Mouse (Mus musculus) heart, adult 2 months (tissue): Measurements from ENCODE around the gene Cers2. TPM values are rescaled to one million over a fixed set of nuclear protein-coding genes. Genes with fewer than 3 reads are reported as not detected.
A peak's percentile ranks its signal among the peaks of the same experiment; 100 is the strongest.

ENCODE experiments used
- DNase-seq, 2 experiments: peaks; one replicate each; pipeline ENCODE4 v3.0.0; 2021
- H3K27ac ChIP-seq: fragments of 200-600 bp; 2 replicates; pipeline ENCODE4 v1.8.1; 2022
- H3K27me3 ChIP-seq: fragments of 200-500 bp; 2 replicates; pipeline ENCODE4 v1.6.1; 2012; ENCODE audit warnings: mild to moderate bottlenecking, low read length, inconsistent platforms, mixed read lengths; ENCODE audit not compliant: control insufficient read depth, insufficient read depth
- H3K36me3 ChIP-seq: fragments of 200-500 bp; 2 replicates; pipeline ENCODE4 v1.6.1; 2012; ENCODE audit warnings: low read length, inconsistent platforms; ENCODE audit not compliant: control insufficient read depth, insufficient read depth
- H3K4me1 ChIP-seq: fragments of 200-500 bp; 2 replicates; pipeline ENCODE4 v1.6.1; 2011; ENCODE audit warnings: low read length; ENCODE audit not compliant: control insufficient read depth, insufficient read depth
- H3K4me3 ChIP-seq: fragments of 200-600 bp; 2 replicates; pipeline ENCODE4 v1.8.1; 2022
- H3K79me2 ChIP-seq: fragments of 200-500 bp; replicated peaks from 2 replicates; pipeline ENCODE4 v1.6.1; 2012; ENCODE audit warnings: mild to moderate bottlenecking, inconsistent platforms, low read length, moderate library complexity, mixed read lengths; ENCODE audit not compliant: control insufficient read depth, insufficient read depth
- H3K9ac ChIP-seq: fragments of 200-500 bp; 2 replicates; pipeline ENCODE4 v1.6.1; 2012; ENCODE audit warnings: low read depth, mild to moderate bottlenecking, control low read depth, inconsistent platforms, low read length, mixed read lengths
- CTCF ChIP-seq: fragments of 200-600 bp; IDR thresholded peaks from 2 replicates; pipeline ENCODE4 v1.8.1; 2022; ENCODE audit warnings: antibody characterized with exemption, mild to moderate bottlenecking, moderate library complexity
- EP300 ChIP-seq: fragments of 200-500 bp; IDR thresholded peaks from 2 replicates; pipeline ENCODE4 v1.6.1; 2011; ENCODE audit warnings: low read depth, low read length, control low read depth; ENCODE audit not compliant: insufficient read depth
- POLR2A ChIP-seq: fragments of 200-500 bp; IDR thresholded peaks from 2 replicates; pipeline ENCODE4 v1.6.1; 2011; ENCODE audit warnings: mild to moderate bottlenecking, low read depth, low read length, control low read depth; ENCODE audit not compliant: insufficient read depth
- WGBS: fragments of 180-500 bp; shearing (Covaris S2); methylation state at CpG from one replicate; pipeline ENCODE4 v1.1.7; 2018; 5-methylcytosine and 5-hydroxymethylcytosine counted together
- intact Hi-C: fragments of 180-260 bp; cut with DNase I; formaldehyde crosslinking; loops from one replicate; pipeline ENCODE4 v1.15.1; 2025
- polyA plus RNA-seq: library from polyadenylated mRNA; depleted of rRNA; stranded (reverse); fragments of >200 nt; gene quantifications from 2 replicates; pipeline ENCODE4 v1.2.3, GENCODE M21; 2012
- total RNA-seq, 2 experiments: library from RNA; stranded (reverse); gene quantifications; 2 replicates each; pipeline ENCODE4 v1.2.3; 2021

Cers2 gene
- total and polyA plus RNA-seq, 3 experiments: 35.3 to 69.1 (median 39.3) TPM

DNA sequence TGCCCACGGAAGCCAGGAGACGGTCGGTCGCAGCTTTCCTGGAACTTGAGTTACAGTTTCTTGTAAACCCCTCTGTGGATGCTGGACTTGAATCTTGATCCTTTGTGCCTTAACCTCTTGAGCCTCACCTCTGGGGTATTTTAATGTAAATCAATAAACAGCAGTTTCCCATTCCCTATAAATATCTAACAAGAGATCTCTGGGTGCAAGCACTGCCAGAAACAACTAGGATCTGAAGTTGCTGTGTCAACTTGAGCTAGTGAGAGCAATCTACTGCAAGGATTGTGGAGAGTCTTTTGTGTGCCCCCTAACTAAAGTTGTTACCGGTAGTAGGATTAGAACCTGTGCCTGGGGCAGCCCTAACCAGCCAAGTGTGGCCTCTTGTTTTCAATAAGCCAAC lies 29.2 kb upstream of the Cers2 start:
- H3K27ac ChIP-seq: no peak overlapping the region; the same call in 1 of the 2 replicates
- intact Hi-C loops: no loop called here
- WGBS: 90% methylated on average over 5 of the region's 5 CpGs
- TF ChIP-seq CTCF (no peak), POLR2A (no peak), EP300 (no peak)
- no peak for DNase-seq
- H3K9ac ChIP-seq: no peak overlapping the region
- no peaks in the 10 kb centered on the region for H3K27me3 ChIP-seq
- H3K4me1 ChIP-seq: peaks cover 3% of the 10 kb centered on the region
- no peaks in the 10 kb centered on the region for H3K36me3 ChIP-seq
- no peaks in the 10 kb centered on the region for H3K79me2 ChIP-seq
- no peak overlapping the region for H3K4me3 ChIP-seq

DNA sequence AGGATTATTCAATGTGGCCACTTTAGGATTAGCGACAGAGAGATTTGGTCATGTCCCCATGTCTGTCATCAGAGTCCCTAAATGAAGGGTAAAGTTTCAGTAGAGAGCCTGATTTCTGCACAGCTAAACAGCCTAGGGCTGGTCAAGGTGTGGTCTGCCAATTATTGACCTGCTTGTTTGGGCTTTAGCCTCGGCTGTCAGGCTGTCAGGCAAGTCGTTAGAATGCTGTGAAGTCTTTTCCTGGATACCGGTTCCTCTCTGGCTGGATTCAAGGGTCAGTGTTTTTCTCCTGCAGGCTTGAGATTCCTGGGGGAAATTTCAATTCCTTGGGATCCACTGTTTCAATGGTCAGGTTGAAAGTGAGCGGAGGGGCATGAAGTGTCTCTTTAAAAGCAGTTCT lies 28.6 kb upstream of the Cers2 start:
- Histone ChIP-seq H3K27me3 (no peaks in the 10 kb centered on the region), H3K9ac (peak overlapping the region; percentile 19), H3K79me2 (no peaks in the 10 kb centered on the region), H3K27ac (peak overlapping the region; percentile 41), H3K4me3 (no peak overlapping the region), H3K4me1 (peaks cover 3% of the 10 kb centered on the region), H3K36me3 (no peaks in the 10 kb centered on the region)
- no peak for DNase-seq
- WGBS: 71% methylated on average over 5 of the region's 5 CpGs
- intact Hi-C loops: no loop called here
- TF ChIP-seq CTCF: no peak

DNA sequence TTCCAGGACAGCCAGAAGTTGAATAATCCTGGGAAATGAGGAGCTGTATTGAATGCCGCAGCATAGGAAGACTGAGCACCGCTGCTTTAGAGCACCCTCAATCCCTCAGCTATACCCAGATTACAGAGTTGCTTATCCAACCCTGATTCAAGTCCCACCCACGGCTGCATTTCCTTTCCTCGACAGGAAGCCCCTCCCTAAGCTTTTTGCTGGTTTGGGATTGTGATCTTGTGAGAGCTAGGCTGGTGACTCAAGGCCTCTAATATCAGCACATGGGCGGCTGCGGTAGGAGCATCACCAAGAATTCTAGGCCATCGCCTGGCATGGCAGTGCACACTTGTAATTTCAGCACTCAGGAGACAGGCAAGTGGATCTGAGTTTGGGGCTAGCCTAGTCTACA lies 28.1 kb upstream of the Cers2 start:
- Histone ChIP-seq H3K36me3 (no peaks in the 10 kb centered on the region), H3K9ac (peak overlapping the region; percentile 19), H3K79me2 (no peaks in the 10 kb centered on the region), H3K27ac (peak overlapping the region; percentile 41), H3K4me1 (peaks cover 3% of the 10 kb centered on the region), H3K27me3 (no peaks in the 10 kb centered on the region), H3K4me3 (no peak overlapping the region)
- 37% methylated on average over 7 of the region's 7 CpGs for WGBS
- TF ChIP-seq EP300 (no peak), CTCF (no peak), POLR2A (peak; percentile 47; the same call in 1 of the 2 replicates)
- intact Hi-C loops: no loop called here
- DNase-seq: peak in 1 of 2 experiments; percentile 43

DNA sequence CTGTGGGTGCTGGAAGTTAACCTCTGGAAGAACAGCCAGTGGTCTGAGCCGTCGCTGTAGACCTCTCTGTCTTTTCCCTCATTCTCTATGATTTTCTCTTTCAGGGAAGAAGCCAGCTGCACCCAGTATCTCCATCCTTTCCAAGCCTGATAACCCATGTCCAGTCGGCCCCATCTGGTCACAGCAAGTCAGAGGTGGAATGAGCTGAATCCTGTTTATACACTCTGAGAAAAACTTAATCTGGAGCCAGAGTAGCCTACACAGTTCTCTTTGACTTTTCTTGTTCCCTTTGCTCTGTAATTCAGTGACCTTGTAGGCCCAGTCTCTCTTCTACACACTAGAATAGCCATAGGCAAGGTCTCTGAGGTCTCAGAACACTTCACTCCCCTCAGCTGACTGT lies 27.1 kb upstream of the Cers2 start:
- Histone ChIP-seq H3K79me2 (no peaks in the 10 kb centered on the region), H3K9ac (no peak overlapping the region), H3K4me1 (peaks cover 3% of the 10 kb centered on the region), H3K36me3 (no peaks in the 10 kb centered on the region), H3K4me3 (no peak overlapping the region), H3K27me3 (no peaks in the 10 kb centered on the region), H3K27ac (no peak overlapping the region)
- 78% methylated on average over 3 of the region's 3 CpGs for WGBS
- TF ChIP-seq EP300: no peak
- TF ChIP-seq POLR2A: no peak
- no peak for TF ChIP-seq CTCF
- intact Hi-C loops: no loop called here
- no peak for DNase-seq

DNA sequence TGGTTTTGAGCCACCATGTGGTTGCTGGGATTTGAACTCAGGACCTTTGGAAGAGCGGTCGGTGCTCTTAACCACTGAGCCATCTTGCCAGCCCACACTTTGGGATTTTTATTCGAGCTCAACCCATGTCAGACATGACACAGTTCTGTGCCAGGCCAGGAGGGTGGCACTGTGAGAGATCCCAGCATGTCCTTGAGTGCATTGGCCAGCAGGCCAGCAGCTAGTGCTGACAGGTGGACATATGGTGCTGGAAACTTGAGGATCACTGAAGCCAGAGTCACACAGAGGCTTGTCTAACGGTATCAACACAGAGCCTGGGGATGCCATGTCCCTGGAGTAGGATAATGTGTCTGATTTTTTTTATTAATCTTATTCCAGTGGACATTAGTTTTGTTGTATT lies 25.2 kb upstream of the Cers2 start:
- no peak overlapping the region for H3K4me3 ChIP-seq
- 83% methylated on average over 4 of the region's 4 CpGs for WGBS
- H3K36me3 ChIP-seq: no peaks in the 10 kb centered on the region
- H3K27me3 ChIP-seq: no peaks in the 10 kb centered on the region
- no peak overlapping the region for H3K27ac ChIP-seq
- no peaks in the 10 kb centered on the region for H3K79me2 ChIP-seq
- no peak for DNase-seq
- no peak overlapping the region for H3K9ac ChIP-seq
- no peak for TF ChIP-seq EP300
- TF ChIP-seq CTCF: no peak
- TF ChIP-seq POLR2A: no peak
- intact Hi-C loops: no loop called here
- H3K4me1 ChIP-seq: peaks cover 2% of the 10 kb centered on the region; the same call in 1 of the 2 replicates

DNA sequence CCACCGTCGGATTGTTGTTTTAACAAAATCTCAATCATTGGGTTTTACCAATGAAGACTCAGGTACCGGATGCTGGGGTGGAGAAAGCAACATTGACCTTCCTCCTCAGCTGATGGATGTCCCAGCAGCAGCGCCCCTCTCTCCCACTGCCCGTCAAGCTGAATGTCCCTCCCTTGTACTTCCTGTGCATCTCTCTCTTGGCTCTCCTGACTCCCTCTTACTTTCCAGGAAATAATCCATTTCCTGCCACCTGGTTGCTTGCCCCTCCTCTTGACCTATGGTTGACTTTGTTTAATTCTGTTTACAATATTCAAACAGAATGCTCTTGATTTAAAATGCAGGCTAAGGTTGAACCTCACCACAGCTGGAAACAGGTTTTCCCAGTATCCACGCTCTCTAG lies 24.4 kb upstream of the Cers2 start:
- H3K36me3 ChIP-seq: no peaks in the 10 kb centered on the region
- no peak overlapping the region for H3K9ac ChIP-seq
- H3K4me1 ChIP-seq: peaks cover 2% of the 10 kb centered on the region; the same call in 1 of the 2 replicates
- no peaks in the 10 kb centered on the region for H3K27me3 ChIP-seq
- no peak overlapping the region for H3K27ac ChIP-seq
- H3K79me2 ChIP-seq: no peaks in the 10 kb centered on the region
- DNase-seq: no peak
- H3K4me3 ChIP-seq: no peak overlapping the region
- intact Hi-C loops: no loop called here
- TF ChIP-seq EP300: no peak
- TF ChIP-seq CTCF: no peak
- no peak for TF ChIP-seq POLR2A
- WGBS: 67% methylated on average over 6 of the region's 6 CpGs

DNA sequence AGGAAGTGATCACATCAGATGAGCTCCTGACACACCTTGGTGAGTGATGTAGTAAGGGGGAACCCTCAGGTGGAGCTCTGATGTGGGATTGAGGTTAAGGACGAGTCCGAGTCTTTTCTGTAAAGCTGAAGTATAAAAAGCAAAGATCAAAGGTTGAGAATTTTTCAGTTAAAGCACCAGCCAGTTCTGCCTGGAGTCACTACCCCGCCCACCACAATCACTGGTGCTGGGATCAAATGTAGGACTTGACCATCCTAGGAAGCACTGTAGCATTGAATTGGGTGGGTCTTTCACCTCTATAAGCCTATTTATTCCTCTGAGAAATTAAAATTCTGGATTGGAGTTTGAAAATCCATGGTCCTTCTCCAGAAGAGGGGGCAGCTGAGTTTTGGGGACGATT lies 23.6 kb upstream of the Cers2 start:
- Histone ChIP-seq H3K27ac (no peak overlapping the region), H3K27me3 (no peaks in the 10 kb centered on the region), H3K4me1 (peaks cover 3% of the 10 kb centered on the region; the same call in 1 of the 2 replicates), H3K79me2 (no peaks in the 10 kb centered on the region), H3K4me3 (no peak overlapping the region), H3K36me3 (no peaks in the 10 kb centered on the region), H3K9ac (no peak overlapping the region)
- WGBS: 80% methylated on average over 4 of the region's 4 CpGs
- no peak for DNase-seq
- TF ChIP-seq CTCF (no peak), EP300 (no peak), POLR2A (no peak)
- intact Hi-C loops: no loop called here
